Mouse (Mus musculus) neural tube, embryonic 14.5 days (tissue): ENCODE data around the gene Vmn1r210. TPM values are rescaled to one million over a fixed set of nuclear protein-coding genes. Genes with fewer than 3 reads are reported as not detected.
"Not testable (repeated sequence)": the region's sequence is repeated elsewhere in the genome, so short reads cannot be mapped to it uniquely, and the experiment has no call there.

Source experiments
- ATAC-seq: fragments of 200-750 bp; cut with Nextera tagmentation; 2 replicates; pipeline ENCODE4 v1.8.0; 2017; ENCODE audit warnings: low read depth, mild to moderate bottlenecking, moderate TSS enrichment, moderate library complexity
- H3K27ac ChIP-seq: fragments of 300-500 bp; sonication (generic); 2 replicates; pipeline ENCODE4 v1.5.1; 2014; ENCODE audit warnings: low read depth, mild to moderate bottlenecking, control low read depth, low read length, moderate library complexity, mixed read lengths
- H3K27me3 ChIP-seq: fragments of 300-500 bp; sonication (generic); 2 replicates; pipeline ENCODE4 v1.6.1; 2014; ENCODE audit warnings: low read length; ENCODE audit not compliant: control insufficient read depth, insufficient read depth
- H3K36me3 ChIP-seq: fragments of 300-500 bp; sonication (generic); 2 replicates; pipeline ENCODE4 v1.6.1; 2014; ENCODE audit warnings: low read length, mixed read lengths; ENCODE audit not compliant: control insufficient read depth, insufficient read depth
- H3K4me1 ChIP-seq: fragments of 300-500 bp; sonication (generic); 2 replicates; pipeline ENCODE4 v1.6.1; 2014; ENCODE audit warnings: low read length; ENCODE audit not compliant: control insufficient read depth, insufficient read depth
- H3K4me2 ChIP-seq: fragments of 300-500 bp; sonication (generic); 2 replicates; pipeline ENCODE4 v1.6.1; 2014; ENCODE audit warnings: mild to moderate bottlenecking, low read depth, low read length, control low read depth
- H3K4me3 ChIP-seq: fragments of 300-500 bp; sonication (generic); 2 replicates; pipeline ENCODE4 v1.5.1; 2014; ENCODE audit warnings: low read depth, low read length, control low read depth, mixed read lengths
- H3K9ac ChIP-seq: fragments of 300-500 bp; sonication (generic); replicated peaks from 2 replicates; pipeline ENCODE4 v1.6.1; 2014; ENCODE audit warnings: low read depth, mild to moderate bottlenecking, control low read depth, low read length, mixed read lengths
- H3K9me3 ChIP-seq: fragments of 300-500 bp; sonication (generic); 2 replicates; pipeline ENCODE4 v1.6.1; 2016; ENCODE audit warnings: low read length; ENCODE audit not compliant: control insufficient read depth
- WGBS: fragments of 180-500 bp; shearing (Covaris S2); extraction: QIAGEN DNeasy Blood & Tissue Kit; methylation state at CpG from one replicate; pipeline ENCODE4 v1.1.7; 2014; 5-methylcytosine and 5-hydroxymethylcytosine counted together
- polyA plus RNA-seq: library from polyadenylated mRNA; unstranded; fragments of >200 nt; fragmentation: Nextera tagmentation; extraction: Ambion mirVana; gene quantifications from 2 replicates; pipeline ENCODE4 v1.2.1, GENCODE M21; 2014

Gene Vmn1r210
- polyA plus RNA-seq, 1 experiment from 2014 or later: not detected

- H3K27me3 ChIP-seq, H3K9ac ChIP-seq, H3K36me3 ChIP-seq, H3K27ac ChIP-seq, H3K4me1 ChIP-seq, H3K4me2 ChIP-seq, H3K4me3 ChIP-seq, ATAC-seq, H3K9me3 ChIP-seq: not testable (repeated sequence)
- WGBS: 86% methylated on average over 3 of the region's 3 CpGs
Measured at GRCm38 (mm10) chr13:22788096-22788495, 43.1 kb downstream of the Vmn1r210 start.

- H3K9me3 ChIP-seq, H3K4me2 ChIP-seq, H3K4me3 ChIP-seq, H3K36me3 ChIP-seq, H3K9ac ChIP-seq, H3K27ac ChIP-seq, H3K27me3 ChIP-seq, ATAC-seq, H3K4me1 ChIP-seq: not testable (repeated sequence)
Measured at GRCm38 (mm10) chr13:22784159-22784558, 47.0 kb downstream of the Vmn1r210 start.

GRCm38 (mm10) chr13:22777300-22777699 is 53.8 kb downstream of the Vmn1r210 start, which contains the start of gene Vmn1r208:
Vmn1r208 (minus strand) TSS chr13:22777400.
- not testable (repeated sequence) for ATAC-seq, H3K27me3 ChIP-seq, H3K4me1 ChIP-seq, H3K27ac ChIP-seq, H3K4me2 ChIP-seq, H3K9me3 ChIP-seq, H3K4me3 ChIP-seq, H3K36me3 ChIP-seq, H3K9ac ChIP-seq
- WGBS: no CpG with 5 or more reads among the region's 7 CpGs

Other genes with a start within 250 kb of the Vmn1r210 start
- gene Vmn1r205, start 238.3 kb downstream of the Vmn1r210 start, polyA plus RNA-seq: not detected in 2 replicates
- gene Vmn1r206, start 207.1 kb downstream of the Vmn1r210 start, polyA plus RNA-seq: not detected in 2 replicates
- not detected in 2 replicates for gene Vmn1r207-ps, start 101.7 kb downstream of the Vmn1r210 start, polyA plus RNA-seq
- not detected in 2 replicates for gene Vmn1r208, start 53.9 kb downstream of the Vmn1r210 start, polyA plus RNA-seq
- gene Vmn1r209, start 21.7 kb downstream of the Vmn1r210 start, polyA plus RNA-seq: not detected in 2 replicates
- not detected in 2 replicates for gene Vmn1r211, start 26.2 kb upstream of the Vmn1r210 start, polyA plus RNA-seq
- not detected in 2 replicates for gene Vmn1r212, start 52.9 kb upstream of the Vmn1r210 start, polyA plus RNA-seq
- gene Vmn1r213, start 176.3 kb upstream of the Vmn1r210 start, polyA plus RNA-seq: not detected in 2 replicates
- gene Vmn1r214, start 199.1 kb upstream of the Vmn1r210 start, polyA plus RNA-seq: not detected in 2 replicates
- gene Vmn1r215, start 236.7 kb upstream of the Vmn1r210 start, polyA plus RNA-seq: not detected in 2 replicates